Mouse (Mus musculus) ovary, postnatal 14 days (tissue): Measurements from ENCODE around the gene Rlbp1.

Experiments
- DNase-seq: peaks from one replicate; pipeline ENCODE4 v3.0.0; 2022; ENCODE audit warnings: low spot score

The Rlbp1 gene

GRCm38 (mm10) chr7:79386422-79387133 lies at the start of gene Rlbp1:
Gene Rlbp1 (minus strand): TSS chr7:79387048.
- DNase-seq = no peak

GRCm38 (mm10) chr7:79428243-79428642 lies 41.4 kb upstream of the Rlbp1 start:
- no peak for DNase-seq

- no peak for DNase-seq
Measured at GRCm38 (mm10) chr7:79425804-79426203, 39.0 kb upstream of the Rlbp1 start.

GRCm38 (mm10) chr7:79422876-79423275 lies 36.0 kb upstream of the Rlbp1 start:
- no peak for DNase-seq

- DNase-seq = no peak
Measured at GRCm38 (mm10) chr7:79419950-79420349, 33.1 kb upstream of the Rlbp1 start.

- DNase-seq = no peak
Measured at GRCm38 (mm10) chr7:79414449-79415375, 27.9 kb upstream of the Rlbp1 start.

- no peak for DNase-seq
Measured at GRCm38 (mm10) chr7:79400296-79400695, 13.4 kb upstream of the Rlbp1 start.

- no peak for DNase-seq
Measured at GRCm38 (mm10) chr7:79398971-79399370, 12.1 kb upstream of the Rlbp1 start.

- no peak for DNase-seq
Measured at GRCm38 (mm10) chr7:79398426-79398825, 11.6 kb upstream of the Rlbp1 start.

GRCm38 (mm10) chr7:79397446-79397963 lies 10.7 kb upstream of the Rlbp1 start:
- DNase-seq = no peak

- no peak for DNase-seq
Measured at GRCm38 (mm10) chr7:79395186-79395585, 8.3 kb upstream of the Rlbp1 start.

- DNase-seq = no peak
Measured at GRCm38 (mm10) chr7:79394666-79395065, 7.8 kb upstream of the Rlbp1 start.

GRCm38 (mm10) chr7:79393924-79394323 lies 7.1 kb upstream of the Rlbp1 start:
- DNase-seq = no peak

- no peak for DNase-seq
Measured at GRCm38 (mm10) chr7:79392860-79393513, 6.1 kb upstream of the Rlbp1 start.

GRCm38 (mm10) chr7:79391883-79392649 lies 5.2 kb upstream of the Rlbp1 start, which contains the start of gene Fanci:
Gene Fanci (plus strand): TSS chr7:79391929.
- peak; percentile 95 for DNase-seq

- no peak for DNase-seq
Measured at GRCm38 (mm10) chr7:79391471-79391870, 4.6 kb upstream of the Rlbp1 start.

- DNase-seq = no peak
Measured at GRCm38 (mm10) chr7:79390141-79390708, 3.4 kb upstream of the Rlbp1 start.

- DNase-seq = no peak
Measured at GRCm38 (mm10) chr7:79388671-79389206, 1.9 kb upstream of the Rlbp1 start.

GRCm38 (mm10) chr7:79387991-79388390 lies 1.1 kb upstream of the Rlbp1 start:
- no peak for DNase-seq

- no peak for DNase-seq
Measured at GRCm38 (mm10) chr7:79387140-79387539, 292 bp upstream of the Rlbp1 start.
